Mouse (Mus musculus) cortical plate, adult 2 months (tissue): ENCODE results near the gene Tbc1d9.

Experiments
- CTCF ChIP-seq: fragments of 200-500 bp; IDR thresholded peaks from 2 replicates; pipeline ENCODE4 v1.5.1; 2011; ENCODE audit warnings: mild to moderate bottlenecking, control low read depth, low read length; ENCODE audit not compliant: insufficient read depth; ENCODE audit errors: extremely low read depth
- POLR2A ChIP-seq: fragments of 200-500 bp; IDR thresholded peaks from 2 replicates; pipeline ENCODE4 v1.6.1; 2011; ENCODE audit warnings: mild to moderate bottlenecking, low read length, control low read depth; ENCODE audit not compliant: insufficient read depth; ENCODE audit errors: extremely low read depth

GRCm38 (mm10) chr8:83169127-83169526 is 4.0 kb downstream of the Tbc1d9 start:
- TF ChIP-seq CTCF = no peak
- no peak for TF ChIP-seq POLR2A
